Mouse (Mus musculus): ENCODE measurements around the gene Spata33.
"Not testable (repeated sequence)": the region's sequence is repeated elsewhere in the genome, so short reads cannot be mapped to it uniquely, and the experiment has no call there.

The Spata33 gene

DNA sequence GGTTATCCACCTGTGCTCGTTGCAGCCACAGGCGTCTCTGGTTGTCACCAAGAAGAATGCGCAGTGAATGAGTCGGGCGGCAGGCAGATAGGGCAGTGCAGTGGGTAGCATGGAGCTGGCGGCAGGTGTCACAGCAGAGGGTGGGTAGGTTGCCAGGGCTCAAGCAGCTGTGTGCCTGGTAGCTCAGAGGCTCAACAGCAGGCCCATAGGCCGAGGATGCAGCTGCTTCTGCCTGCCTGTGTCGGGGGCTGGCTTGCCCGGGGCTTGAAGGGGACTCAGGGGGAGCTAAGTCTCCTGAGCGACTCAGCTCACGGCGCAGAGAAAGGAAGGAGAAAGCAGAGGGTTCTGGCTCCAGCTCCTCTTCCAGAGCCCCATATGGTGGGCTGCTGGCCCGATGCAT lies 20.7 kb downstream of the Spata33 start:
- DNase-seq (ENCODE audit: low read depth, low spot score) = no peak

DNA sequence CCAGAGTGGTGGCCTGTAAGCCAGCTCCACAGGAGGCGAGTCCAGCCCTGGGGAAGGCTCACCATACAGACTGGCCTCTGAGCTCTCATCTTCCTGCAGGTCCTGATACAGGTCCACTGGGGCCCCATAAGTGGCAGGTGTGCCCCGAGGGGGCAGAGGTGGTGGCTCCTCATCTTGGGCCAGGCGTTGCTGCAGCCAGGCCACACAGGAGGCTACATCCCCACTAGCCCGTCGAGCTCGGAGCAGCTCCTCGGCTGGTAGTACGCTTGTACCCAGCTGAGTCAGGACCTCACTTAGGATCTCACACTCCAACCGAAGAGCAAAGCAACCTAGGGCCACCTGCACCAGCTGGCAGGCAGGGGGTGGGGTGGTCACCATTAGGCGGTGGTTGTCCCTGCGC lies 21.1 kb downstream of the Spata33 start:
- DNase-seq (ENCODE audit: low read depth, low spot score) = no peak

DNA sequence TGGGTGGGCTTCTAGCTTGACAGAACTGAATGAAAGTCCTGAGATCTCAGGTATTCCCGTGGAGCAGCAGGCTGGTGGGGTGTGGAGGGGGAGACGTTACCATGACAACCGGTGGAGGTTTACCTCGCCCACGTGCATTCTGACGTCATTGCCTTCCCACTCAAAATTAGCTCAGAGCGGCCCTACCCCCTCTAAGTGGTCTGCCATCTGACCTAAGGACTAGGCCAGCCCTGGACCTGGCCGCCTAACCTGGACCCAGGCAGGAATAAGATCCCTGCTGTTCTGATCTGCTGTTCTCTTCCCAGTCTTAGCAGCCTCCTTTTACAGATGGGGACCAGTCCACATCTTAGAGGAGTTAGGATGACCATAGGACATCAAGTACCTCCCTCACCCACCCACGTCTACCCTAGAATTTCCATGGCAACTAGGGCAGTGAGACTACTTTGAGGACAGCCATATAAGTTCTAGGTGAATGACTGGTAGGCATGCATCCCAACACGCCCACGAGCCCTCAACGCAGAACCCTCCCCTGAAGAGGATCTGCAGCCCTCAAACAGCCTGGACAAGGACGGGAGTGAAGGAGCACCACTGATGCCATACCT lies 22.4 kb downstream of the Spata33 start:
- DNase-seq (ENCODE audit: low read depth, low spot score) = no peak

DNA sequence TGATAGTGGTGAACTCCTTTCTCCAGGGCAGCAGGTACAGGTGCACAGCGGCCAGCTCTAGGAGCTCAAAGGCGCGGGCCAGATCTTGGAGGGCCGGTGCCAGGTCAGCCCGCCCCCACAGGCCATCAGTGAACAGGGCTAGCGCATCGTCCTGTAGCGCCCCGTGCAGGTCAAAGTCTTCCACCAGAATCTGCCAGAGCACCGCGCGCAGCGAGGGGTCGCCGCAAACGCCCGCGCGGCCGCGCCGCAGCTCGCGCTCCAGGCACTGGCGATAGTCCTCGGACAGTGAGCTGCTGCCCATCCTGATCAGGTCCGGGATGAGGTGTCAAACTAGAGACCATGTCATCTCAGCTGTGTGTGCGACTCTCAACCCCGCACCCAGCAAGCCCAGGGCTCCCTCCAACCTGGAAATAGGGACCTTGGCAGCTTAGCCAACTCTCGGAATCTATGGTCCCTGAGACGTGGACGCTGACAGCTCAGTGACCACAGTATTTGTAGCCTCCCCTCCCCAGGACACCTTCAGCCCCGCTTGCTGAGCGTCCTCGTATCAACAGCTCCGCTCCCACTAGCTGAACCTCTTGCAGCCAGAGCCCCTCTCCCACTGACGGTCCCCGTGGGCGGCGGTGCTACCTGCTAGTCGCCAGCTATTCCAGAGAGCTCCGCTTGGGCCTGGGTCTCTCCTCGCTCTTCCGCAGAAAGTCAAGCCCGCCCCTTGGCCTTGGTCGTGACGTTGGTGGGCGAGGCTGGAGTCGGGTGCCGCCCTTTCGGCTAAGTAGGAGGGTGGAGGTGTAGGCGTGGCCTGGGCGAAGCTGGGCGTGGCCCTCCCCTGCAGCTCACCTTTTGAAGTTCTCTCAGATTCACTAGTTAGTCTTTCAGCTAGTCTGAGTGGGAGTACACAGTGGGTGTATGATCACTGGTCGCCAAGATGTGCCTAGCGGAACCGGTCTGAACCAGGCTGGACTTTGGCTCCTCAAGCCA lies 23.2 kb downstream of the Spata33 start, which contains the start of gene Spata2l:
Spata2l (minus strand) TSS at position 714 of the 978 bp plus-strand sequence.
- peak; percentile 78 for DNase-seq (ENCODE audit: low read depth, low spot score)

DNA sequence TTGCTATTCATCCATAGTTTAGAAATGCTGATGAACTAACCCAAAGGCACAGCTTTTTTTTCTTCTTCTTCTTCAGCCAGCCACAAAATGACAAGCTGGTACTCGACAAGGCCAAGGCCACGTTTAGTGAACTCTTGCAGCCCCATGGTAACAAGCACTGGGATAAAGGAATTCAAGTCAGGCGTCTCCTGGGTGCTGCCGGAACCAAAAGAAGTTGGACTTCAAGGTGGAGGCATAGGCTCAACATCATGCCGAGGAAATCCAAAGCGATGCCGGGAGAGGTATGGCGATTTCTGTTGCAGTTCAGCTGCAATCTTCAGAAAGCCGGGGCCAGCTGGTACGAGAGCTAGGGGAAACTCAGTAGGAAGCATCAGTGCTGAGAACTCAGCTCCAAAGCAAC lies 26.8 kb downstream of the Spata33 start:
- DNase-seq (ENCODE audit: low read depth, low spot score) = no peak

DNA sequence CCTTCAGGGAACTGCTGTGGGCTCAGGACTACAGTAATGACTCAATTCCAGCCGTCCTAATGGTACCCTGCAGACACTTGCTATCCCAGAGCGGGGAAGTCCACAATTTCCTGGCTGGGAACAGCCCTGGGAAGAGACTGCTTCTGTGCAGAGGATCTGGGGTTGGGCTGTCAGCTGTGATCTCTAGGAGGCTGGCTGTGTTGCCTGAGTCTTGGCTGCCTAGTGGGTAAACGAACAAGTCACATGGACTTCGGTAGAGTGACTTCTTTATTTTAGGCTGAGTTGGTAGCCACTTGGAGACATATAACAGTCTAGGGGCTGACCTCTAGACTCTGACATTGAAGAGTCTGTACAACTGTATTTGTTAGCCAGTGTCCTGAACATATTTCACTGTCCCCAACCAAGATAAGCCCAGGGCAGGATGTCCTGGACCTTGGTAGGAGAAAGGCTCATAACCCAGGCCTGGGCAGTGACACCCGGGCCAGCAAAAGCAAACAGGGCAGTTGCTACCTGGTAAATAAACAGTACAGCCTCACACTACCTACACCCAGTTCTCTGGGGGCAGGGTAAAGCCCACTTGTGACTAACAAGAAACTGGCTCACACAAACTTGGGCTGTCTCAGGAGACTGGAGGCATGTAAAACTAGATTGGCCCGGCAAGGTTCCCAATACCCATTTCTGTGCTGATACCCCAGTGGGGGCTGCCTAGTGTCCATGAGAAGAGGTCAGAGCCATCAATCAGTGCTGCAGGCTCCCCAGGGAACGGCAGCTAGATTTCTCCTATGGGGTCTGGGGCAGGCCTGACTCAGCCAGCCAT lies 29.7 kb downstream of the Spata33 start:
- DNase-seq (ENCODE audit: low read depth, low spot score) = no peak

DNA sequence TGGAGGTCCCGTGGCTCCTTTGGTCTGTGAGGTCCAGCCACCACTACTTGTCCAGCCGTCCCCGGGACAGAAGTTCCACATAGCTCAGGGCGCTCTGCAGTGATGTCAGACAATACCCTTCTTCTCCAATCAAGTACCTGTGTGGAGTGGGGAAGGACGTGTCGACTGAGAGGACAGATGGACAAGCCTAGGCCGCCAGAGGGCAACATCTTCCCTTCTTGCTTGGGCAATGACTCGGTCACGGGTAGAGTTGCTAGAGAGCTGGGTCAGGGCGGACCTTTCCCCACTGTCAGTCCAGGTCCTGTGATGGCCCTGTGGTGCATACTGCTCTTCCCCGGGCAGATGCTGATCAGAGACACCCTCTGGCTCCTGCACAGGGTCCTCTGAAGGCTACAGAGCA lies 30.4 kb downstream of the Spata33 start:
- DNase-seq (ENCODE audit: low read depth, low spot score) = no peak

DNA sequence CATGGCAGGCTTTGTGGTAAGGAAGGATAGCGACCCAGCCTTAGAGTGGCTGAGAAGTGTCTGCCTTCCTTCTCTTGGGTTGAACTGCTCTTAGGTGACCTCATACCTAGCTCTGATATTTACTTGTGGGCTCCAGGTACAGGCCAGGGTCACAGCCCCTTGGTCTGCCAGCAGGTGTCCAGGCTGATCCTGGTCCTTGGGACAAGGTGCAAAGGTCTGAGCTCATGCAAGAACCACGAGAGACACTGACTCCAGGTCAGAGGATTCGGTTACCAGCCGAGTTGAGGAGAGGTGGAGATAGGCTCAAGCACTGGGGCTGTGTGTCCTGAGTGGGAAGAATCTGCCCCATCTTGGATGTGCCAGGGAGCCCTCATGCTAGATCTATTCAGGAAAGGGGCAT lies 31.8 kb downstream of the Spata33 start:
- no peak for DNase-seq (ENCODE audit: low read depth, low spot score)

DNA sequence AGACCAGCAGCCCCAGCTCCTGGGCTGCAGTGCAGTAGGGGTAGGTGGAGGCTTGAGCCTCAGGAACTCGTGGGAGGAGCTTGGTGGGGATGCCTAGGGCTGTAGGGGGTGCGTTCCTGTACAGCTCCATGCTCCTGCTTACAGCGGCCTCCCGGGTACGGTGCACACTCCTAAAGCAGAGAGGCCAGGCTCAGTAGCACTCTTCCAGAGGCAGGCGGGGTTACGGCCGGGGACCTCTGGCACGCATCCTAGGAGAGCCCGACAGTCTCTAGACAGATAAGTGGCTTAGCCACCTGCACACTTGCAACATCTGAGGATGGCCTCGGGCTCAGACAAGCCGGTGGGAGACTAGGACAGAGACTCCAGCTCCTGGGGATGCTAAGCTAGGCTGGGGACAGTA lies 32.9 kb downstream of the Spata33 start:
- no peak for DNase-seq (ENCODE audit: low read depth, low spot score)

DNA sequence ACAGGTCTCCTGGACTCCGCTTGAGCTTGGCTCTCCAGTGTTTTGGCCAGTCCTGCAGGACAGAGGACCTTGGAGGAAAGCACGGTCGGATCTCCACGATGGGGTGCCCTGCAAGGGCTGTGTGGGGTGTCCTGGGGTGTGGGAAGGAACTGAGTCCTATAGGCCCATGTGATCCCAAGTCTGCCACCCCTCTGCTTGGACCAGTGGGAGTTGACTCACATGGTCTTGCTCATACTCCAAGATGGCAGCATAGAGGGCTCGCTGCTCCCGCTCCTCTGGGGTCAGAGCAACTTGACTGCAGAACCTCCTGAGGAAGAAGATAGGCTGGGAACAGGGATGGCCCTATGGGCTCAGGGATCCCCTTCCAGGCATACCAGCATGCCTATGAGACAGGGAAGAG lies 35.1 kb downstream of the Spata33 start:
- DNase-seq (ENCODE audit: low read depth, low spot score) = no peak

DNA sequence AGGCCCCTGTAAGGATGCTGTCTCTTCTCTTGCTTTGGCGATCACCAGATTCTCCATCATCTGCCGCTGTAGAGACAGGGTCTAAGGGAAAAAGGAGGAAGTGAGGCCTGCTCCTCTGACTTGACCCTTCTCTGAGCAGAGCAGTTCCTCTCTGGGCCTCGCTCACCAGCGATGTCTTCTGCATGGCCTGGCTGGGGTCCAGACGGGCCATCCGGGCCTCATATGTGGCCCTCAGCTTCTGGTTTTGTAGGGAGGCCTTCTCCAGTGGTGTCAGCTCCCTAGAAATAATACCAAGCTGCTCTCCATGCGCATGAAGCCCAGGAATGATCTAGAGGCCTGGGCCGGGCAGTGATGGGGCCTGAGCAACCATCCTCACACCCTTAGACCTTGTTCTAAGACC lies 36.0 kb downstream of the Spata33 start:
- no peak for DNase-seq (ENCODE audit: low read depth, low spot score)

DNA sequence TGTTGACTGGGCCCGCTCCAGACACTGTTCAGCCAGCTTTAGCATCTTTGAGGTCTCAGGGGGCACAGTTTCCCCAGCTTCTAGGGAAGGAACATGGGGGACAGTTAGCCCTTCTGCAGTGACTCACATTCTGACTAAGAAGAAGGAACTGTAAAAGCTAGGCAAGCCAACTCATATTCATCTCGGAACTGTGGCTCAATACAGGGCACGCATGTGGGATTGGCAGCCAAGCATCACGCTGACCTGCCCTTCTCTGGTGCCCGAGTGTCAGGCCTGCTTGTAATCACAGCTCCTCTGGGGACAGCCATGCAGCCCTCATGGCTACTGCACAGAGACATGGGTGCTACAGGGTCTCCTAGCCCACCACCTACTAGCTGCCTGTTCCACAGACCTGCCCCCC lies 38.3 kb downstream of the Spata33 start:
- no peak for DNase-seq (ENCODE audit: low read depth, low spot score)

DNA sequence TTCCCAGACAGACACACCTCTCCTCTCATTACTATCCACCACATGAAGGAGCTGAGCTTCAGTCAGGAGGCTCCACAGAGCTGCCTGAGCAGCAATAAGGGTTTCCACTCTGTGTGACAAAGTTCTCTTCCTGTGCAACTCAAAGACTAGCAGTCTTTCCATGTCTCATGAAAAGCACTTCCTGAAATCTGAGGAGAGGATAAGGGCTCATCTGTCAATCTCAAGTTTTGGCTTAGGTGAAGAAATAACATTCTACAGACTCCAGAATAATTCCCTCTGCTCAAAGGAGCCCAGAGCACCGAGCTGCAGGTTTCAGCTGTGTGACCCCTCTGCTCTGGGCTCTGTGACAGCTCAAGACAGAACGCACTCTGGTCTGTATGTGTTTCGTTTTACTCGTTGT lies 40.3 kb downstream of the Spata33 start:
- peak; percentile 49 for DNase-seq (ENCODE audit: low read depth, low spot score)

DNA sequence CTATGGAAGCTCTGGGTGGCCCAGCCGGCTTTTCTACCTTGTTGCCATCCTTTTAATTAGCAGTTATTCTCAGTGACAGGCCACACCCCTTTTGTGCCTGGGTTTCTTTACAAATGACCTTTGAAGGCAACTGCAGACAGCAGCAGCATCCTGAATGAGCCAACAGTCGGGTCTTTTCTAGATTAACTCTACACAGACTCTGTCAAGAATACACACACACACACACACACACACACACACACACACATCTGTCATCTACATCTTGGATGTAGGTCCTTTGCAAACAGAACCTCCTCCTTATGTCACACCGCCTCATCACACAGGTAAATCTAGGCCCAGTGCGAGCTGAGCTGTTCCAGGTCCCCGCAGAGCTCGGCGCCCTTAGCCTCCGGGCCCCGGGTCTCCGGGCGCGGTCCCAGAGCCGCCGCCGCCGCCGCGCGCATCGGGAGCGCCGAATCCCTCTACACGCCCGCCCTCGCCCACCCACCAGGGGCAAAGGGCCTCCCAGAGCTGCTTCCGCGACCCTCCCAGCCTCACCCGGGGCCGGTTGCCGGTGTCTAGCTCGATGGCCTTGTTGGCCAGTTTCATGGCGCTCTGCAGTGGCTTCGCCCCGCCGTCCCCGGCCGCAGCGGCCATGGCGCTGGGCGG lies 40.9 kb downstream of the Spata33 start:
- peak; percentile 19 for DNase-seq (ENCODE audit: low read depth, low spot score)

DNA sequence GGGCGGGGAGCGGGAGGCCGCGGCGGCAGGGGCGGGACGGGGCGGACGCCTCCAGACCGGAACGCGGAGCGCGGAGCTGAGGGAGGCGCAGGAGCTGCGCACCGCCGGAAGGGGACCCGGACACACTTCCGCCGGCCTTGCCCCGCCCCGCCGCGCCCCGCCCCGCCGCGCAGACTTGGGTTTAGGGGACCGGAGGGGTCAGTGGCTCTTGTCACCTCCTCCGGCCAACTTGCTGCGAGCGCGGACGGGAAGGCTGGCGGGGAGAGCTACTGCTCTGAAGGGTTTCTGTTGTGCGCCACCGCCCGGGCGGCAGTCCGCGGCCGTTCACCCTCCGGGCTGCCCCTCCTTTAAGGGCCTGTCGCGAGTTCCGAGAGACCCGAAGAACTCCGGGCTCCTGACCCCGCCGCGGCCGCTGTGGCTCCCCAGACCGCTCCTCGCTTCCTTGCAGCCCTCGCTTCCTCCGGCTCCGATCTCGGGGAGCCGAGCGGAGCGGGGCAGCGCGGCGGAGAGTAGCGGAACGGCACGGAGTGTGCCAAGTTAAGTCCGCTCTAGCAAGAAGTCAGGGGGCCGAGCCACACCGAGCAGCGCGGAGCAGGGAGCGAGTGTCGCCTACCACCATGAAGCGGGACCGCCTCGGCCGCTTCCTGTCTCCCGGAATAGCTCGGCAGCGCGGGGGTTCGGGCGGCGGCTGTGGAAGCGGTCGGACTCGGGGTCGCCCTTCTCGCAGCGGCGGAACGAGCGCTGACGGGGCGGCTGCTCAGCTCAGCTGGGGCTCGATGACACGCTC lies 41.7 kb downstream of the Spata33 start, which contains the start of the genes Zfp276 and Vps9d1:
Zfp276 (plus strand) TSS at position 97 of the 787 bp plus-strand sequence.
Vps9d1 (minus strand) TSS at position 250 of the 787 bp plus-strand sequence.
- peak; percentile 64 for DNase-seq (ENCODE audit: low read depth, low spot score)

DNA sequence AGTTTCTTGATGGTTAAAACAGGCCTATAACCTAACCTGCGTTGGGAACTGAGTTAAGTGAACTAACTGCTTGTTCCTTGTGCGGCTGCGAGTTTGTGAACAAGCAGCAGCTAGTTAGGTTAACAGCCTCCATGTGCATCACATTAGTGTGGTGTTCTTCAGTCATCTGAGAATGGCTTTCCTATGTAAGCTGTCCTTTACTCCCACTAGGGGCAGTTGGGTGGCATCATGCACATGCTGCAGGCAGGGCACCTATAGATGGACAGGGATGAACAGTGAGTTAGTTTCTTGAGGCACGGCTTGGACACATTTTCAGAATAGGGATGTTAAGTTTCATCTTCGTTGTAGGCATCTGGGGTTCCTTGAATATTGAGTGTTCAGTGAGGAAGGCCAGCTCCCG lies 42.5 kb downstream of the Spata33 start:
- peak; percentile 52 for DNase-seq (ENCODE audit: low read depth, low spot score)

DNA sequence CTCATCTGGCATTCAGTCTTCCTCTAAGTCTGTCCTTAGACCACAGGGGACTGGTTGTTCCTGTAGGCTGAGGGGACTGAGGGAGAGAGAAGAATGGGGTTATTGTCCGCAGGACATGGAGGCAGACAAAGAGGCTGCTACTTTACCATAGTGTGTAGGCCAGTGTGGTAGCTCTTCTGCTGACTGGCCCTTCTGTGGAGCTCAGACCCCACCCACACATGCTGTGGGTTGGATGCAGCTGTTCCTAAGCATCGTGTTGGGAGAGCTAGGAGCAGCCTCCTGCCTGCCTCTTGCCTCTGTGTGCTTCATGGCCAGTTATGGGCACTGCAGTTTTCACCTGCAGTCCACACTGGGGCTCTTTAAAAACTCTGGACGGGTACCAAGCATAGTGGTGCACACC lies 44.5 kb downstream of the Spata33 start:
- DNase-seq (ENCODE audit: low read depth, low spot score) = no peak

DNA sequence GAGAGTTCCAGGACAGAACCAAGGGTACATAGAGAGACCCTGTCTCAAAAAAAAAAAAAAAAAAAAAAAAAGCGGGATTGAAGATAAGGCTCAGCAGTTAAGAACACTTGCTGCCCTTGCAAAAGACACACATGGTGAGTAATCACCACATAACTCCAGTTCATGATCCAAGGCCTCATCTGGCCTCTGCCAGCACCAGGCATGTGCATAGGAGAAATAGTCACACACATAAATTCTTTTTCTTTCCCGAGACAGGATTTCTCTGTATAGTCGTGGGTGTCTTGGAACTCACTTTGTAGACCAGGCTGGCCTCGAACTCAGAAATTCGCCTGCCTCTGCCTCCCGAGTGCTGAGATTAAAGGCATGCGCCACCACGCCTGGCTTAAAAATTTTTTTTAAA lies 45.0 kb downstream of the Spata33 start:
- DNase-seq (ENCODE audit: low read depth, low spot score) = not testable (repeated sequence)

DNA sequence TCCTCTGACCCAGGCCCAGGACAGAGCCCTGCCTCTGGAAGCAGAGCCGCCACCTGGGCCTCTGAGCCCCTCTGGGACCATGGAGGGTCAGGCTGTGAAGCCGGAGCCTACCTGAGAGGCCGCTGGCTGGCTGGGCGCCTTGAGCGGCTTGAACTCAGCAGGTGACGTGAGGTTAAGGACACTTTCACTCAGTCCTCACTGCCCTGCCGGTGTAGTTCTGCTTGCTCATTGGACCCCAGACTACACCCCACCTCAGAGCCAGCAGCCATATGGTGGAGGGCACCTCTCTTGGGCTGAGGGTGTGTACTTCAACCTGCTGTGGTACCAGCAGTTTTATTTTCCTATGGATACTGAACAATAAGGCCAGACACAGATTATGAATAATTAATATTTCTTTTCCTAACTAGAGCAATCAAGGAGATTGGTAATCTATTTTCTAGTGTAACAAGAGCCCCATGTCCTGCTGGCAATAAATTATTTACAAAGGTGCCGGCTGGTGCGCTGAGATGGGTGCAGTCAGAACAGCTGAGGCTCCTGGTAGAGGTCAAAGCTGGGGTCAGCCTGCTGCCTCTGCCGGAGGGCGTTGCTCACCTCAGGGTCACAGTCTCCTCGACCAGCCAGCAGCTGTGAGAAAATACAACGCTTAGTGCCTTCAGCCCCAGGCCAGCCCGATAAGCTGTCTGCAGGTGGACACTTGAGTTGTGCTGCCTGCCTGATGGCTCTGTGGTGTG lies 55.5 kb downstream of the Spata33 start:
- no peak for DNase-seq (ENCODE audit: low read depth, low spot score)

DNA sequence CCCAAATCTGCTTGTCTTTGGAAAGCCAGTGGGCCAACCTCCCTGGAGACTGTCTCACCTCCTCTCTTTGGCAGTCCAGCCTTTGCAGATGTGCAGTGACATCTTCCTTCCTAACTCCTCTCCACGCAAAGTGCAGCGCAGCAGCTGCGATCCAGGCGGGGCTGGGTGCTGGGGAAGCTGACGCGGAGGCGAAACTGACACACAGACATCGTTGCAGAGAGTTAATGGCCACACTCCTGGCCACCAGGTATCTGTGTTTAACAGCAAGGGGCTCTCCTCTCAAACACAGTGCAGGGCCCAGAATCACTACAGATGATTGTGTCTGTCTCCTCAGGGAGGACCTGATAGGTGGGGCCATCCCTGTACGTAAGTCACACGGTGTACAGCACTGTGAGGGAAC lies 58.5 kb downstream of the Spata33 start:
- DNase-seq (ENCODE audit: low read depth, low spot score) = no peak
